Mouse (Mus musculus): ENCODE measurements around the gene Fam98c. TPM values are rescaled to one million over a fixed set of nuclear protein-coding genes. Genes with fewer than 3 reads are reported as not detected.
"Not testable (repeated sequence)": the region's sequence is repeated elsewhere in the genome, so short reads cannot be mapped to it uniquely, and the experiment has no call there.

Fam98c gene
- polyA plus RNA-seq, 2 experiments, result 4.6 to 5.1 TPM

DNA sequence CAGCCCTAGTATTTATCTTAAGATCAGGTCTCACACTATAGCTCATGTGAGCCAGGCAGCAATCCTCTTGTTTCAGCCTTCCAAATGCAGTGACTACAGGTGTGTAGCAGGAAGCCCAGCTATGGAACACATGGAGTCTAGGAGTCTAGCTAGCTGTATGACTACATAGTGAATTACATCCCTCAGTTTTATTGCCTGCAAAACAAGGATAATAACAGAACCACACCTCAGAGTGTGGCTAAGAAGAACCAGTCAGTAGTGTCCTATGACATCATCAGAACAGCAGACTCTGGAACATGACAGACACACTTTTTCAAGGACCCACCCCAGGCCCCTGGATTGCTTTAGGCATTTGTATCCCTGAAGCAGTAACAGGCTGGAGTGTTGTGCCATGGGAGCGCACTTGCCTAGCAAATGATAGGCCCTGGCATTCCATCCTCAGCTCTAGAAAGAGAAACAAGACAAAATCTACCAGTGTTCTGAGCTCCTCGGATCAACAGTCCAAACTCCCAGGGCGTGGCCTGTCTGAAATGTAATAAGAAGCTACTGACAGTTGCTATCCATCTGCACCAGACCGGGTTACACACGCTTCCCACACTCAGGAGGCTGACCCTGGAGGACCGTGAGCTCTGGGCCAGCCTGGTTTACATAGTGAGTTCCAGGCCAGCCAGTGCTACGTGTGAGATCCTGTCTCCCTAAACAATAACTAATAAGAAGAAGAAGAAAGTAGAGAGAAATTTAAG, 9.2 kb downstream of the Fam98c start:
- Histone ChIP-seq H3K4me1 (replicated peaks; ENCODE audit: control insufficient read depth in 2 of 2, insufficient read depth in 2 of 2, low read length in 1 of 2) (no peaks in the 10 kb centered on the region), H3K9me3 (ENCODE audit: control insufficient read depth, low read length) (no peaks in the 10 kb centered on the region), H3K27ac (no peak overlapping the region), H3K36me3 (replicated peaks; ENCODE audit: control insufficient read depth, insufficient read depth, low read depth) (no peaks in the 10 kb centered on the region), H3K9ac (replicated peaks) (no peak overlapping the region), H3K27me3 (ENCODE audit: control insufficient read depth, insufficient read depth, low read length) (no peaks in the 10 kb centered on the region), H3K4me2 (ENCODE audit: low read depth) (no peak overlapping the region), H3K4me3 (ENCODE audit: insufficient read depth in 1 of 2, low read depth in 2 of 2, low read length in 2 of 2) (no peak overlapping the region)
- WGBS (ENCODE audit: insufficient replicate concordance), result 64% methylated on average over 7 of the region's 7 CpGs
- DNase-seq (ENCODE audit: low read depth in 3 of 3, low spot score in 3 of 3) (no peak), ATAC-seq (ENCODE audit: insufficient read depth) (no peak)
- TF ChIP-seq CTCF (IDR thresholded peaks at IDR 0.05; ENCODE audit: low read depth) (no peak), EP300 (IDR thresholded peaks at IDR 0.05; ENCODE audit: low read depth) (no peak)

DNA sequence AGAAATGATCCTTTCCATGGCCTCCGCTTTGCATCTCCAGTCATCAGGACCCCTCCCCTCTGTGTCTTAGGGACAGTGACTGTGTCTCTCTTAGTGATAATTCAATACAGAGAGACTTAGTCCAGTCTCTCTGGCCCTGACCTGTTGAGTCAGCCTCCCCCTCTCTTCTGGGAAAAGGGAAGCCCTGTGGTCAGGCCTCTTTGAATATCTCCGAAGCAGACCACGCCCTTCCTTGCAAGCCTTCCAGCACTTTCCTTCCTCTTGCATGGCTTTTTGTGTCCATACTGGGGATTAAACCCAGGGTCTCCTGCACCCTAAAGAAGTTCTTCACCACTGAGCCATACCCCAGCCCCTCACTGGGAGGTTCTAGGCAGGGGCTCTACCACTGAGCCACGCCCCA, 12.0 kb downstream of the Fam98c start:
- ATAC-seq (ENCODE audit: insufficient read depth) (no peak), DNase-seq (ENCODE audit: low read depth in 3 of 3, low spot score in 3 of 3) (no peak)
- TF ChIP-seq CTCF (IDR thresholded peaks at IDR 0.05; ENCODE audit: low read depth) (no peak), EP300 (IDR thresholded peaks at IDR 0.05; ENCODE audit: low read depth) (no peak)
- Histone ChIP-seq H3K9me3 (ENCODE audit: control insufficient read depth, low read length) (no peaks in the 10 kb centered on the region), H3K27ac (no peak overlapping the region), H3K27me3 (ENCODE audit: control insufficient read depth, insufficient read depth, low read length) (no peaks in the 10 kb centered on the region), H3K4me2 (ENCODE audit: low read depth) (no peak overlapping the region), H3K4me3 (ENCODE audit: insufficient read depth in 1 of 2, low read depth in 2 of 2, low read length in 2 of 2) (no peak overlapping the region), H3K4me1 (replicated peaks; ENCODE audit: control insufficient read depth in 2 of 2, insufficient read depth in 2 of 2, low read length in 1 of 2) (no peaks in the 10 kb centered on the region), H3K9ac (replicated peaks) (no peak overlapping the region), H3K36me3 (replicated peaks; ENCODE audit: control insufficient read depth, insufficient read depth, low read depth) (no peaks in the 10 kb centered on the region)
- WGBS (ENCODE audit: insufficient replicate concordance), result 48% methylated on average over 4 of the region's 4 CpGs

DNA sequence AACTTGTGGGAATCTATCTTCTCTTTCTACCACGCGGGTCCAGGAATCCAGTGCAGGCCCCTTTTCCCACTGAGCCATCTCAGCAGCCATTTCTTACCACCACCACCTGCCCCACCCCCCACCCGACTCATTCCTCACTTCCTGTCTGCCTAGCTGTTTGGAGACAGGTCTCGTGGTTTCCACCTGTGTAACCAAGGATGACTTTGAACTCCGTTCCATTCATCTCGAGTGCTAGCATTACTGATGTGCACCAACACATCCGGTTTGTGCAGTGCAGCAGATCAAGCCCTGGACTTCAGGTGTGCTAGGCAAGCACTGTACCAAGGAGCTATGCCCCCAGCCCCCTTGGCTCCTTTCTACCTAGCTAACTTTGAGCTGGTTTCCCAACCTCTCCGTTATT, 14.6 kb downstream of the Fam98c start:
- Histone ChIP-seq H3K9ac (replicated peaks) (no peak overlapping the region), H3K27me3 (ENCODE audit: control insufficient read depth, insufficient read depth, low read length) (no peaks in the 10 kb centered on the region), H3K27ac (no peak overlapping the region), H3K4me1 (replicated peaks; ENCODE audit: control insufficient read depth in 2 of 2, insufficient read depth in 2 of 2, low read length in 1 of 2) (no peaks in the 10 kb centered on the region), H3K9me3 (ENCODE audit: control insufficient read depth, low read length) (no peaks in the 10 kb centered on the region), H3K36me3 (replicated peaks; ENCODE audit: control insufficient read depth, insufficient read depth, low read depth) (no peaks in the 10 kb centered on the region), H3K4me2 (ENCODE audit: low read depth) (no peak overlapping the region), H3K4me3 (ENCODE audit: insufficient read depth in 1 of 2, low read depth in 2 of 2, low read length in 2 of 2) (no peak overlapping the region)
- no peak for ATAC-seq (ENCODE audit: insufficient read depth)
- TF ChIP-seq CTCF (IDR thresholded peaks at IDR 0.05; ENCODE audit: low read depth) (no peak), EP300 (IDR thresholded peaks at IDR 0.05; ENCODE audit: low read depth) (no peak)
- no peak for DNase-seq (ENCODE audit: low read depth in 3 of 3, low spot score in 3 of 3)
- WGBS (ENCODE audit: insufficient replicate concordance), result 50% methylated on average over 8 of the region's 8 CpGs

DNA sequence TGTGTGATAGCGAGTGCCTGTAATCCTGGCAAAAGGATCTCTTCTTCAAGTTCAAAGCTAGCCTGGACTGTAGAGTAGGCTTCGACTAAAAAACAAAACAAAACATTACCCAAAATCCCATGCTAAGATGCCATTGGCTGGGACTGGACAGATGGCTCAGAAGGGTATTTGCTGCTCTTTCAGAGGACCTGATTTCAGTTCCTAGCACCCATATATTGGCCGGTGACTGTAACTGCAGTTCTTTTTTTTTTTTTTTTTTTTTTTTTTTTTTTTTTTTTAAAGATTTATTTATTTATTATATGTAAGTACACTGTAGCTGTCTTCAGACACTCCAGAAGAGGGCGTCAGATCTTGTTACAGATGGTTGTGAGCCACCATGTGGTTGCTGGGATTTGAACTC, 16.8 kb downstream of the Fam98c start:
- not testable (repeated sequence) for H3K27ac ChIP-seq; H3K4me1 ChIP-seq (replicated peaks; ENCODE audit: control insufficient read depth in 2 of 2, insufficient read depth in 2 of 2, low read length in 1 of 2); ATAC-seq (ENCODE audit: insufficient read depth); H3K27me3 ChIP-seq (ENCODE audit: control insufficient read depth, insufficient read depth, low read length); H3K9ac ChIP-seq (replicated peaks); H3K4me3 ChIP-seq (ENCODE audit: insufficient read depth in 1 of 2, low read depth in 2 of 2, low read length in 2 of 2); H3K9me3 ChIP-seq (ENCODE audit: control insufficient read depth, low read length); H3K4me2 ChIP-seq (ENCODE audit: low read depth); DNase-seq (ENCODE audit: low read depth in 3 of 3, low spot score in 3 of 3); H3K36me3 ChIP-seq (replicated peaks; ENCODE audit: control insufficient read depth, insufficient read depth, low read depth)
- WGBS (ENCODE audit: insufficient replicate concordance), result 66% methylated on average over 3 of the region's 4 CpGs

DNA sequence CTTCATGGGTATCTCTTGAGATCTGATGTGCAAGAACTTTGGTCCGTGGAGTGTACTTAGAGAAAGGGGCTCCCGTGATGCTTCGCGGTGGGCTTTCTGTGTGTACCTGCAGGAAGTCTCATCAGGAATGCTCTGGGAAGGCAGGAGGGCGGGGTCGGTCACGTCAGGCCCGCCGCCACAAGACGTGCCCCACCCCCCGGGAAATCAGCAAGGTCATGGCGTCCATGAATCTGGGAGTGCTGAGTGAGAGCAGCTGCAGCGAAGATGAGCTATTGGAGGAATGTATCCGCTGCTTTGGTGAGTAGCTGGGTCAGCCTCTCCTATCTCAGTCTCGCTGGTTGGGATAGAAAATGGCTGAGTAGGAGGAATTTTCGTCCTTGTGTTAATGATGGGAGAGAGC, 18.6 kb downstream of the Fam98c start:
- no peaks in the 10 kb centered on the region for H3K36me3 ChIP-seq (replicated peaks; ENCODE audit: control insufficient read depth, insufficient read depth, low read depth)
- TF ChIP-seq CTCF (IDR thresholded peaks at IDR 0.05; ENCODE audit: low read depth) (no peak), EP300 (IDR thresholded peaks at IDR 0.05; ENCODE audit: low read depth) (no peak)
- H3K27me3 ChIP-seq (ENCODE audit: control insufficient read depth, insufficient read depth, low read length), result no peaks in the 10 kb centered on the region; the same call in 1 of the 2 replicates
- WGBS (ENCODE audit: insufficient replicate concordance), result 52% methylated on average over 16 of the region's 16 CpGs
- no peak overlapping the region for H3K9ac ChIP-seq (replicated peaks)
- no peaks in the 10 kb centered on the region for H3K4me1 ChIP-seq (replicated peaks; ENCODE audit: control insufficient read depth in 2 of 2, insufficient read depth in 2 of 2, low read length in 1 of 2)
- no peaks in the 10 kb centered on the region for H3K9me3 ChIP-seq (ENCODE audit: control insufficient read depth, low read length)
- H3K4me2 ChIP-seq (ENCODE audit: low read depth), result no peak overlapping the region
- DNase-seq (ENCODE audit: low read depth in 3 of 3, low spot score in 3 of 3) (no peak), ATAC-seq (ENCODE audit: insufficient read depth) (no peak)
- H3K4me3 ChIP-seq (ENCODE audit: insufficient read depth in 1 of 2, low read depth in 2 of 2, low read length in 2 of 2), result no peak overlapping the region
- H3K27ac ChIP-seq, result no peak overlapping the region

Measured in liver, embryonic 14.5 days (tissue).